Mouse (Mus musculus): ENCODE measurements at regions not wholly inside any gene's neighbourhood (a gene's known extent, or its start where the extent isn't known, plus 50 kb on each side); places are given as distances from the start of the nearest gene placed in this dataset.

DNA sequence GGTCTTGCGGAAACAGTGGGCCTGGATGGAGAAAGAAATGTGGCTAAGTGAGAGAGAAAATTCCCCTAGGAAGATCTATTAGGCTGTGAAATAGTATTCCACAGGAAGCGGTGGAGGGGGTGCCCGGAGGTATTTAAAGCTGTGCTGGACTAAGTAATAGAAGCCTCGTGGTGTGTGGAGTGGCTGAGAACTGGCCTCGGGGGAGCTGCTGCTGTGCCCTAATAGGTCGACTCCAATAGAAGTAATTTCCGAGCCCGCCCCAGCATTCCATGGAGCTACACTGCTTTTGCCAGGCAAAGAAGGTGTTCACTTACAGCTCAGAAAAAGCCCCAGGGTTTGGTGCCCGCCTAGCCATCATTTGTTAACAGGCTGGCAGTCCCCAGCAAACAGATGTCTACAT, 317.1 kb upstream of the Zmiz1 start:
- ATAC-seq (ENCODE audit: insufficient read depth, low read depth) (no peak), DNase-seq (ENCODE audit: low spot score) (no peak)
- Histone ChIP-seq H3K4me1 (ENCODE audit: control insufficient read depth, insufficient read depth) (peaks cover 11% of the 10 kb centered on the region; the same call in 1 of the 2 replicates), H3K36me3 (replicated peaks; ENCODE audit: control insufficient read depth, insufficient read depth, low read length) (no peaks in the 10 kb centered on the region), H3K4me2 (ENCODE audit: low read depth, low read length) (no peak overlapping the region), H3K9me3 (replicated peaks; ENCODE audit: control insufficient read depth, low read length) (no peaks in the 10 kb centered on the region), H3K27ac (ENCODE audit: low read depth) (no peak overlapping the region), H3K4me3 (ENCODE audit: low read depth, low read length) (no peak overlapping the region), H3K27me3 (ENCODE audit: control insufficient read depth, insufficient read depth, low read length) (no peaks in the 10 kb centered on the region), H3K9ac (replicated peaks; ENCODE audit: low read depth, low read length) (no peak overlapping the region)
- WGBS: 45% methylated on average over 9 of the region's 9 CpGs
- TF ChIP-seq EP300 (IDR thresholded peaks at IDR 0.05; ENCODE audit: low read depth) (no peak), CTCF (IDR thresholded peaks at IDR 0.05; ENCODE audit: low read depth) (no peak)

DNA sequence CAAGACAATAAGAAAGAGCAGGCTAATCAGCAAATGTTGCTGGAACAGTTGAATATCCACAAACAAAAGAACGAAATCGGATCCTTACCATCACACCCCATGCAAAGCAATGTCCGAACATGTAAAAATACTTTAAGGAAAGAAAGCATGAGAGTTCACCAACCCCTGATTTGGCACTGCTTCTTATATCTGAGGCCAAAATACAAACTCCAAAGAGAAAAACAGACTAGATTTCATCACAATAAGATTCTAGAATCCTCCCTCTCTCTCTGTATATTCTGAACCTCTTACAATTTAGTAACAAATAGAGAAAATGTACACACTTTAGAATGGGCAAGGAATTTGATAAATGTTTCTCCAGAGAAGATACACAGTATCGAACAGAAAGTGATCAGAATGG, 315.9 kb upstream of the Zmiz1 start:
- Histone ChIP-seq H3K9me3 (replicated peaks; ENCODE audit: control insufficient read depth, low read length) (no peaks in the 10 kb centered on the region), H3K4me2 (ENCODE audit: low read depth, low read length) (no peak overlapping the region), H3K27ac (ENCODE audit: low read depth) (no peak overlapping the region), H3K4me1 (ENCODE audit: control insufficient read depth, insufficient read depth) (peaks cover 9% of the 10 kb centered on the region; the same call in 1 of the 2 replicates), H3K9ac (replicated peaks; ENCODE audit: low read depth, low read length) (no peak overlapping the region), H3K4me3 (ENCODE audit: low read depth, low read length) (no peak overlapping the region), H3K27me3 (ENCODE audit: control insufficient read depth, insufficient read depth, low read length) (no peaks in the 10 kb centered on the region), H3K36me3 (replicated peaks; ENCODE audit: control insufficient read depth, insufficient read depth, low read length) (no peaks in the 10 kb centered on the region)
- ATAC-seq (ENCODE audit: insufficient read depth, low read depth): no peak
- no peak for DNase-seq (ENCODE audit: low spot score)
- TF ChIP-seq EP300 (IDR thresholded peaks at IDR 0.05; ENCODE audit: low read depth) (no peak), CTCF (IDR thresholded peaks at IDR 0.05; ENCODE audit: low read depth) (no peak)
- 85% methylated on average over 4 of the region's 4 CpGs for WGBS

GRCm38 (mm10) chr14:25147731-25148130, 311.3 kb upstream of the Zmiz1 start:
- H3K27ac ChIP-seq (ENCODE audit: low read depth): no peak overlapping the region
- no peaks in the 10 kb centered on the region for H3K27me3 ChIP-seq (ENCODE audit: control insufficient read depth, insufficient read depth, low read length)
- TF ChIP-seq EP300 (IDR thresholded peaks at IDR 0.05; ENCODE audit: low read depth): no peak
- TF ChIP-seq CTCF (IDR thresholded peaks at IDR 0.05; ENCODE audit: low read depth): no peak
- H3K4me3 ChIP-seq (ENCODE audit: low read depth, low read length): no peak overlapping the region
- H3K9me3 ChIP-seq (replicated peaks; ENCODE audit: control insufficient read depth, low read length): no peaks in the 10 kb centered on the region
- H3K36me3 ChIP-seq (replicated peaks; ENCODE audit: control insufficient read depth, insufficient read depth, low read length): no peaks in the 10 kb centered on the region
- H3K4me1 ChIP-seq (ENCODE audit: control insufficient read depth, insufficient read depth): no peaks in the 10 kb centered on the region
- no peak overlapping the region for H3K4me2 ChIP-seq (ENCODE audit: low read depth, low read length)
- ATAC-seq (ENCODE audit: insufficient read depth, low read depth) (no peak), DNase-seq (ENCODE audit: low spot score) (no peak)
- no peak overlapping the region for H3K9ac ChIP-seq (replicated peaks; ENCODE audit: low read depth, low read length)
- WGBS: 85% methylated on average over 2 of the region's 2 CpGs

DNA sequence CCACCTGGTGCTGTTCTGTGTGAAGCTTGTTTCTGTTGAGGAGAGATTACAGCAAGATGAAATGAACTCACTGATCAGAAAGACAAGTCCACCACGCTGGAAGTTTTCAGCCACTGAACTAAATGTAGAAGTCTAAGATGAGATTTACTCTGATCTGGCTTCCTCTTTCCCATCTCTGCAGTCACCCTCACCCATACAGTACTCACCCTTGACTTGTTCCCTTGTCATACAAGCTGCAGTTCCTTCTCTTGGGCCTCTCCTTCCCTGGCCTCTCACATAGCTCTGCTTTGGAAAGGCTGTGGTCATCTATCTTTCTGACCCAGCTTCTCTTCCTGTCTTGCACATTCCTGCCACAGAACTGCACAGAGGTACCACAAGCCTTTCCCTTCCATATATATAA, 308.0 kb upstream of the Zmiz1 start:
- TF ChIP-seq EP300 (IDR thresholded peaks at IDR 0.05; ENCODE audit: low read depth) (no peak), CTCF (IDR thresholded peaks at IDR 0.05; ENCODE audit: low read depth) (peak; percentile 11; the same call in 1 of the 2 replicates)
- Histone ChIP-seq H3K9ac (replicated peaks; ENCODE audit: low read depth, low read length) (no peak overlapping the region), H3K27me3 (ENCODE audit: control insufficient read depth, insufficient read depth, low read length) (no peaks in the 10 kb centered on the region), H3K9me3 (replicated peaks; ENCODE audit: control insufficient read depth, low read length) (no peaks in the 10 kb centered on the region), H3K4me1 (ENCODE audit: control insufficient read depth, insufficient read depth) (peaks cover 17% of the 10 kb centered on the region), H3K27ac (ENCODE audit: low read depth) (no peak overlapping the region), H3K36me3 (replicated peaks; ENCODE audit: control insufficient read depth, insufficient read depth, low read length) (no peaks in the 10 kb centered on the region), H3K4me3 (ENCODE audit: low read depth, low read length) (no peak overlapping the region), H3K4me2 (ENCODE audit: low read depth, low read length) (no peak overlapping the region)
- WGBS: 83% methylated on average over 1 of the region's 1 CpGs
- DNase-seq (ENCODE audit: low spot score) (no peak), ATAC-seq (ENCODE audit: insufficient read depth, low read depth) (no peak)

DNA sequence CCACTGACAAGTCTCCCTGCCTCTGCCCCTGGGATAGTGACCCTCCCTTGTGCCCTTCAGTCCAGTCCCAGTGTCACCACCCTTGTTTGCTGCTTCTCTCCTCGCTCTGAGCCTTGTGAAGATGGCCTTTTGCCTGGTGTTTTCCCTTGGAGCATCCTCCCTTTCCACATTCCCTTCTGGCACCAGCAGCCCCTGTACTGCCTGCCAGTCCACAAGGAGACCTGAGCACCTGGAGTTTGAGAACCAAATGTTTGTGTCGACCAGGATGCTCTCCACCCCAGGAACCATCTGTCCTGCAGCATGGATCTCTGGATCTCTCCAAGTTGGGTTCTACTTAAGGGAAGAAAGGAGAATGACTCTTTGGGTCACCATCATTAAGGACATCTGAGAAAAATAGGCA, 307.5 kb upstream of the Zmiz1 start:
- ATAC-seq (ENCODE audit: insufficient read depth, low read depth): no peak
- WGBS: 81% methylated on average over 2 of the region's 2 CpGs

DNA sequence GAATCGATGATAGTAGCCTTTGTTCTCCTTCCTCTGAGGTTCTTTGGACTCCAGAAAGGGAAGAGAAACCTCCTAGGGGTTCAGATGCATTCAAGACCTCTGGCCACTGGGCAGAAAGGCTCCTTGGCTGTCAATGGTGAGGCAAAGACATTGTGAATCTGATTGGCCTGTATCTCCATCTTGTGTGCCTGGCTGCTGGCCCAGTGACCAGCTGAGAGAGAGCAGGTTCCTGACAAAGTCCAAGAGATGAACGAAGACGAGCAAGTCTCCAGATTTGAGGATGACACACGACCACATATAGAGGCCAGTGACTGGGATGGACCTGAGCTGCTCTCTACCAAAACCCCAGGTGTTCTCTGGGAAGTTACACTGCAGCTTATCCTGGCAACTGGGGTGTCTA, 305.4 kb upstream of the Zmiz1 start:
- Histone ChIP-seq H3K36me3 (replicated peaks; ENCODE audit: control insufficient read depth, insufficient read depth, low read length) (no peaks in the 10 kb centered on the region), H3K9me3 (replicated peaks; ENCODE audit: control insufficient read depth, low read length) (no peaks in the 10 kb centered on the region), H3K4me1 (ENCODE audit: control insufficient read depth, insufficient read depth) (peaks cover 31% of the 10 kb centered on the region), H3K27me3 (ENCODE audit: control insufficient read depth, insufficient read depth, low read length) (no peaks in the 10 kb centered on the region), H3K4me3 (ENCODE audit: low read depth, low read length) (no peak overlapping the region), H3K4me2 (ENCODE audit: low read depth, low read length) (no peak overlapping the region), H3K9ac (replicated peaks; ENCODE audit: low read depth, low read length) (no peak overlapping the region), H3K27ac (ENCODE audit: low read depth) (no peak overlapping the region)
- no peak for DNase-seq (ENCODE audit: low spot score)
- TF ChIP-seq EP300 (IDR thresholded peaks at IDR 0.05; ENCODE audit: low read depth) (no peak), CTCF (IDR thresholded peaks at IDR 0.05; ENCODE audit: low read depth) (no peak)
- no peak for ATAC-seq (ENCODE audit: insufficient read depth, low read depth)
- WGBS: 77% methylated on average over 4 of the region's 4 CpGs

More for the DNA sequence above, 307.5 kb upstream of the Zmiz1 start:
- no peak overlapping the region for H3K27ac ChIP-seq (ENCODE audit: low read depth)
- H3K9ac ChIP-seq (replicated peaks; ENCODE audit: low read depth, low read length): no peak overlapping the region
- H3K4me1 ChIP-seq (ENCODE audit: control insufficient read depth, insufficient read depth): peaks cover 19% of the 10 kb centered on the region
- H3K9me3 ChIP-seq (replicated peaks; ENCODE audit: control insufficient read depth, low read length): no peaks in the 10 kb centered on the region
- no peak for DNase-seq (ENCODE audit: low spot score)
- H3K36me3 ChIP-seq (replicated peaks; ENCODE audit: control insufficient read depth, insufficient read depth, low read length): no peaks in the 10 kb centered on the region
- H3K4me2 ChIP-seq (ENCODE audit: low read depth, low read length): no peak overlapping the region
- no peak overlapping the region for H3K4me3 ChIP-seq (ENCODE audit: low read depth, low read length)
- no peak for TF ChIP-seq CTCF (IDR thresholded peaks at IDR 0.05; ENCODE audit: low read depth)
- no peak for TF ChIP-seq EP300 (IDR thresholded peaks at IDR 0.05; ENCODE audit: low read depth)
- no peaks in the 10 kb centered on the region for H3K27me3 ChIP-seq (ENCODE audit: control insufficient read depth, insufficient read depth, low read length)
